Mouse (Mus musculus) adrenal gland, adult 8-10 months (tissue): Measurements from ENCODE around the gene Pappa. TPM values are rescaled to one million over a fixed set of nuclear protein-coding genes. Genes with fewer than 3 reads are reported as not detected.

Experiments used
- DNase-seq: peaks from one replicate; pipeline ENCODE4 v3.0.0; 2022
- total RNA-seq, 4 experiments: library from RNA; stranded (reverse); gene quantifications; 2 replicates each; pipeline ENCODE4 v1.2.4; 2022

Pappa gene
- total RNA-seq, 4 experiments from 2014 or later, result 0.28 to 0.38 (median 0.32) TPM

- DNase-seq, result peak; percentile 21
These were observed 50.5 kb downstream of the Pappa start for GRCm38 (mm10) chr4:65174505-65174904.

DNA sequence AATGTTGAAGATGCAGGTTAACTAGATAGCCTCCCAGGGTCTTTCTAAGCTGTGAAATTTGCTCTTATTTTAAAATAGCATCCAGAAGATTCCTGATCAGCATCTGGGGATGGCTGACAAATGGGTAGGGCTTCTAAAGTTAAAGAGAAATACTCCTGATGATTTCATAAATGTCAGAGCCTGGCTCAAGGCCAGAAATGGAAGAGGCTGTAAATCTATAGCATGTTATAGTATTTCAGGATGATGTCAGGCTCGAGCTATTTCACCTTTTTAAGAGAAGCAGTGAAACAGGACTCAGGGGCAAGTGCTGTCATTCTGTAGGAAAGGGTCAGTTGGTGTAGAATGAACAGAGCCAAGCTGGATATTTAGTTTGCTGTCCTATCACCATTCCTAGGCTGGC, 54.2 kb downstream of the Pappa start:
- no peak for DNase-seq

- DNase-seq, result no peak
These were observed 63.3 kb downstream of the Pappa start for GRCm38 (mm10) chr4:65187236-65187635.

DNA sequence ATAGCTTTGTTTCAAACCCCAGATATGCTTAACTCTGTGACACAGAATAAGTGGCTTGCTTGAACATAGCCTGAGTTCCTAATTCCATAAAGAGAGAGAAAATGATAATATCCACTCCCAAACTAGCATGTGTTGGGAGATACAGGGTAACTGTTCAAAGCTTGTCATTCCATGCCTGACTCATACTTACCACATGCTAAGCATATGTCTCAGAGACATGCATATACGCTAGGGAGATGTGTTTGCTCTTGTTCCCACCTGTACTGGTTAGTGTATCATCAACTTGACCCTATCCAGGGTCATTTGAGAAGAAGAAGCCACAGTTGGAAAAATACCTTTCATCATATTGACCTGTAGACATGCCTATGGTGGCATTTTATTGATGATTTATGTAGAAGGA, 63.7 kb downstream of the Pappa start:
- no peak for DNase-seq

DNA sequence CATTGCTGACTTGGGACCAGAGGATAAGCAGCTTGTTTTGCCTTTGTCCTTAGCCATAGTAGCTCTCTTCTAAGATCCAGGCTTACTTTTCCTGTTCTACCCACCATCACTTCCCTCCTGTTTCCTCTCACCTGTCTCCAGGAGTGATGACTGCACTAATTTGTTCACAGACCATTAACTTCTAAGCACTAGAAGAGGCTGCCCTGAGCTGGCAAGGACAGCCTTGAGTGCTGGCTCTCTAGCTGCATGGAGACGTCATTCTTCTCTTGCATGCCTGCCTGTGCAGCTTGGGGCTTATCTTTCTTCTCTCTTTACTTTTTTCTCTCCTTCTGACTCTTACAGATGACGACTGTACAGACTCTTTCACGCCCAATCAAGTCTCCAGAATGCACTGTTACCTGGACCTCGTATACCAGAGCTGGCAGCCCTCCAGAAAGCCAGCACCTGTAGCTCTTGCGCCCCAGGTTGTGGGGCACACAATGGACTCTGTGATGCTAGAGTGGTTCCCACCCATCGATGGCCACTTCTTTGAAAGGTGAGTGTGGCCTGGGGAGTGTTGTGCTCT, 65.0 kb downstream of the Pappa start:
- no peak for DNase-seq

DNA sequence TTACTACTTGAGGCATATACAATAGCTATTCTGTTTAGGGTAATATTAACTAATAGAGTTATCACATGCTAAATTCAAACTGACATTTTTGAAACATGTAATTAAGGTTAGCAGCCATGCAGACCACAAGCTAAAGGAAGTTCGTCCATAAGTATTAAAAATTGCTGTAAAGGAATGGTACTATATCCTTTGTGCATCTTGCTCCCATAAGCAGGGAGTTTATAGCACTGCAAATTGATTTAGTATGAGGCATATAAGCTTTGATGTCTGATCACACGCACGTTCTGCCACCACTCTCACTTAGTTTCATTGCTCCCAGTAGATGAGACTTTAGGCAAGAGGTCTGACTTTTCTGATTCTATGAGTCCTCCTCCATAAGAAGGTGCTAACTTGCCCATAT, 68.8 kb downstream of the Pappa start:
- no peak for DNase-seq

DNA sequence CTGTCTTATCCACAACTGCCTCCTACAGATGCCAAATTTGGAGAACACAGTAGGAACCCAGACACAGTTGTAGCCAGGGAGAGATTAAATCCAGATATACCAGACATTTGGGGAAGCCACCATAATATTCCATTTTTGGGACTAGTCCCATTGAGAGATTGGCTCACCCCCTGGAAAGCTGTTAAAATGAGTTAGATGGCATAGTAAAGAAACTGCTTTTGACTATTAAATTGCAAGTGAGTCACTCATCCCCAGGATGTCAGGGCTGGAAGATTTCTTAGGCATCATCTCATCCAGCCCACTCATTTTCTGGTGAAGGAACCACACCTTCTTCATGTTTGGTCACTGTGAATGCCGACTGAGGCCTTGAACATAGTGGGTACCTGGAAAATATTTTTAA, 72.0 kb downstream of the Pappa start:
- no peak for DNase-seq

DNA sequence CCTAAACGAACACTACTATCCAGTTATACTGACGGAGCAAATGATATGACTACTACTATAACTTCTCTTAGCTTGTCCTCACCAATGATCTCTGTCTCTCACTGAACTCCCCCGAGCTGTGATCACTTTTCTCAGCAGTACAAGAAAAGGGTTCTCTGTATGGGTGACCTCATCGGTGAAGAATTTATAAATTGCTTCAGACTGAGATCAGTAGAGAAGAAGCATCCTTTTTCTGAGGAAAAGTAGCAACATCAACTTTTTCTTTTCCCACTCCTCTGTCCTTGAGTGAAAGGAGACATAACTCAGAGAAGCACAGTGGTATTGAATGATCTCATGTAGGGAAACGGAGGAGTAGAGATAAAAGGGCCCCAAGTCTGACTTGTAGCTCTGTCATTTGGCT, 79.7 kb downstream of the Pappa start:
- no peak for DNase-seq

GRCm38 (mm10) chr4:65205446-65205845, 81.5 kb downstream of the Pappa start:
- DNase-seq, result no peak

- no peak for DNase-seq
These were observed 85.5 kb downstream of the Pappa start for GRCm38 (mm10) chr4:65209369-65210015.

DNA sequence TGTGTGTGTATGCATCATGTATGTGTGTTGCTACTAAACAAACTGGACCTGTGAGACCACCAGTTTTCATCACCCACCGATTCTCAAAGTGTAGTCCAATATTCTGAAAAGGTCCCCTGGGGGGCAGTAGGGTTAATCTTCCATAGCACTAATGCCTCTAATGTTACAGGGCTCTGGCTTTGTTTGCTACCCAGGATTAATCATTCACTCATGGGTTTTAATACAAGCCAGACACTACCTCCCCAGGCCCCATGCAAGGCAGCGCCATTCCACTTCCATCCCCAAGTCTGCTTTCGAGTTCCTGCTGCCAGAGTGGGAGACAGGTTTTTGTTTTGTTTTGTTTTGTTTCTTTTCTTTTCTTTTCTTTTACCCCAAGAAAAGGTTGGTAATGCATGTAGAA, 92.7 kb downstream of the Pappa start:
- DNase-seq, result no peak

DNA sequence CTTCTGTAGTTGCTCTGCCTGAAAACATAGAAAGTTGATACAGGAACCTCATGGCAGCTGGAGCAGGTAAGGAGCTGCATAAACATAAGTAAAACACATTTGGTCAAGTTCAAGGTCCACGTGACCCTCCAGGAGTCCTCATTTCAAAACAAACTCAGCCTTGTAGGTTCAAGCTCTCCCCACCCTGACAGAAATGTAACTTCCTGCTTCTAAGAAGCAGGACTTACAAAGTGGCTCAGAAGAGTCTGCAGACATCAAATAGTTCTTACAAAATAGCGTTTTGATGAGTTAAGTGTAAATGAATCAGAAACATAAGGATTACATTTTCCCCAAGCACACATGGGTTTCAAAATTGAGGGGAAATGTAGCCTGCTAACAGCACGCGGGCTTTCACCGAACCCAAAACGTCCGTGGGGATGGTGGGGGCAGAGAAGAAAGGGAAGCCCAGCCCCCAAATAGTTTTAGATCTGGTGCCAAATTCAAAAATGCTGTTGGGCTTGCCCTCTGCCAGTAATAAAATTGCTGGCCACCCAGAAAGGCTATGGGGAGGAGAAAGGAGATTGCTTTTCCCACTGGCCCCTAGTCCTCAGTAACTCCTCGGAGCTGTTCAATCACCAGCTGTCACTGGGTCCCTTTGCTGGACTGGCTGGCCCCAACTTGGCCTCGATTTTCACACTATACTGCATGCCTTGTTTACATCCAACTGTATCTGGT, 93.8 kb downstream of the Pappa start:
- no peak for DNase-seq

GRCm38 (mm10) chr4:65223901-65224300, 99.9 kb downstream of the Pappa start:
- no peak for DNase-seq

DNA sequence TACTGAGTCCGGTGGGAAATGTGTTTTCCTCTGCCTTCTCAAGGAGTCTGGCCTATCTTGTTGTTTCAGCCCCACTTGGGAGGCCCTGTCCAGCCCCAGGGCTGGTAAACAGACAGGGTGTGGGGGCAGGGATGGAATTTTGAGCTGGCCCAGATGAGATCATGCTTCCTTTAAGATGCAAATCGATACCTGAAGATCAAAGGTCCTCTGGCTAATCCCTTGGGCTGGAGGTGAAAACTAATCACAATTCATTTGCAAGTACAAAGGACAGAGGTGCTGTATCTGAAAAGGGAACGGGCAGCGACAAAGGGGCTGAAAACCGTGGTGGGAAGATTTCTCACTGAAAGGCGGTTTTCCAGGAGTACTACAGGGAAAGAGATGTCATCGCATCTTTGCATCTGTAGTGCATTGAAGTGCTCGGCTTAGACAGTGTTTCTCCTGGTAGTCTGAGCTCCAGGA, 114.6 kb downstream of the Pappa start:
- DNase-seq, result no peak

DNA sequence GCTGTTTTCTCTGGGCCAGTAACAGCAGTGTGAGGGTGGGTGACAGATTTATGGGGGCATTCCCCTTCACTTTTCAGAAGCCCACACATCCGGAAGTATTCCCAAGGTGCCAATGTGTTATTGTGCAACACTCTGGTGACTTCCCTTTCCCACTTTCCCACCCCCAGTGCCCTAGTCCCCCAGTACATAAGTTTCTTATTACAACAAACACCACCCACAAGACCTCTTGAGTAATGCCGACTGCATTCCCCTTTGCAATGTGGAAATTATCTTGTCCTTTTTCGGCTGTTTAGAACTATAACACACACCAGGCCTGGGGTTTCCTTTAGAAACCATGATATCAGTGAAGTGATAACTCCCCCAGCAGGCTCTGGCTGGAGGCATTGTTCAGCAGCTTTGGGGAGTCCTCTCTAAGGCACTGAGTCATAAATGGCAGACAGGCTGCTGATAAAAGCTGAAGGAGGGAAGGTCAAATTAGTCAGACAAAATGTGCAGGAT, 118.5 kb downstream of the Pappa start:
- DNase-seq, result peak; percentile 22

DNA sequence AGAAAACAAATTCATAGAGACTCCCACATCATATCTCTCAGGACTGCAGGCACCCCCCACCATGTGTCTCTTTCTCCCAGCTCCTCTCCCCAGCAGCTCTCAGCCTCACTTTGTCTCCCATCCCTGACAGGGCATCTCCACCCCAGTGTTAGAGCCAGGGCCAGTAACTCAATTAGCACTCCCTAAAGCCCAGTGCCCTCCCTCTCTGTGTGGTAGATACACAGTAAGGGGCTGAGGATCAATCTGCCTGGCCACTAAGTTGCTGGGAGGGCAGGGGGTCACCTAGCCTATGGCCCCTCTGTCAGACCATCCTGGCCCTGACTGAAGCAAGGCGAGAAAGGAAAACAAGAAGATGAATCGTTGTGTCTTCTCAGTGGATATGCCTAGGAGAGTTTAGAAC, 119.3 kb downstream of the Pappa start:
- no peak for DNase-seq

- no peak for DNase-seq
These were observed 121.0 kb downstream of the Pappa start for GRCm38 (mm10) chr4:65245015-65245414.

DNA sequence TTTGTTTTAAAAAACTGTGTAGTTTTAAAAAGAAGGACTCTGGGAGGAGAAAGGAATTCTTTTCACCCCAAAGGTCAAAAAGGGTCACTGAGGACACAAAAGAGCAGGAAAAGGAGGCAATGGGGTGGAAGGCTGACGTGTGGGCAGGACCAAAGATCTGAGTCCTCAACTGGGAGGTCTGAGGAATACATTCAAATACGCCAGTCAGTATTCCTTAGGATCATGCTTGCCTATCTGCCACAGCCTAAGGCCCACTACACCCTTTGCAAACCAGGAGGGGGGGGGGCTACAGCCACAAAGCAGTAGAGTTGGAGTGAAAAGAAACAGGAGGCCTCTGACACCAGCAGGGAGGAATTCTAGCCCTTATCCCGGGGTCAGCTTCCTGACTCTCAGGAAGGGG, 121.5 kb downstream of the Pappa start:
- DNase-seq, result no peak

DNA sequence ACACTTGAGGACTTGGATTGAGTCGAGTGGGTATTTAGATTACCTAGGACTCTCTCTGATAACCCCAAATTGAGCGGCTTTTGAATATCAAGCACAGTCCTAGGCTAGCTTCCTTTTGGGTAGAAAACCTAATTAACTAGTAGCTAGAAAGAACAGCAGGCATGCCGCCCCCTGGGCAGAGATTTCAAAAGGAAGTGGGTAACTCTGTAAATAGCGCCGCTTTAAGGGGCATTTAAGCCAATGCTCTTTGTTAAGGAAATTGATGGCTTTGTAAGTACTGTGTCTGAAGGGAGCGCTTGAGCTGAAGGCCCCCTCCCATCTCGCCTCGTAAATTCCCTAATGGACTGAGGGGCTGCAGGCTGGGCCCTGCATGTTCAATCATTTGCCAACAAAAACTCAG, 128.2 kb downstream of the Pappa start:
- DNase-seq, result no peak

- DNase-seq, result no peak
These were observed 130.1 kb downstream of the Pappa start for GRCm38 (mm10) chr4:65254073-65254472.

DNA sequence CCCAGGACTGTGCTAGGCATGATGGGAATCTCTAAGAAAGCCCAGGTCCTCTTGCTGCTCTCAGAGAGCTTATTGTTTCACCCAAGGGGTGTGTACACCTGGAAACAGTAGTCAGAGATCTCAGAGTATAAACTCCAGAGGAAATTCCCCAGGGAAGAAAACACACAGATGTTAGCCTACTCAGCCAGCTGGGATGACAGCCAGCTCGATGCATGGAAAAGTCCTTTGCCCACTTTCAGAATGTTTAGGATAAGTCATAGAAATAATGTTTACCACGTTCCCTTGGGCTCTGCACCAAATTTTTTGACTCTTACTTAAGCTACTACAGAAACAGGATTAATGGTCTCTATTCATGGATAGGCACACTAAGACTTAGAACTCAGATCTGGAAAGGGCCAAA, 143.1 kb downstream of the Pappa start:
- no peak for DNase-seq

DNA sequence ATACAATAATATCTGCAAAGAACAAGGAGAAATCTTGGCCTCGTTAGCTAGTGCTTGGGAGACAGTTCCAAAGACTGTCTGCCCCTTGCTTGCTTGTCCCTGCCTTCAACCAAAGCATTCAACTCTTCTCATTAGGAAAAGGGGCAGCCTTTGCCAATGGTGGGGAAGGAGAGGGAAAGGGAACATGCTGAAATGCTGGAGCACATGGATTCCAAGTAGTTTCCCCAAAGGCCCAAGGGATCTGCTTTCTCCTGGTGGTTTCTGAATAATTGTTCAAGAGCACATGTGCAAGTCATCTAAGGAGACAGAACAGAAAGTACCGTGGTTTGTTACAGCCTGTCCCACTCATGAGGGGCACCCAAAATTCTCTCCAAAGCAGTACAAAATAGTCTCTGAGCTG, 146.0 kb downstream of the Pappa start:
- no peak for DNase-seq

GRCm38 (mm10) chr4:65272295-65272694, 148.3 kb downstream of the Pappa start:
- no peak for DNase-seq

DNA sequence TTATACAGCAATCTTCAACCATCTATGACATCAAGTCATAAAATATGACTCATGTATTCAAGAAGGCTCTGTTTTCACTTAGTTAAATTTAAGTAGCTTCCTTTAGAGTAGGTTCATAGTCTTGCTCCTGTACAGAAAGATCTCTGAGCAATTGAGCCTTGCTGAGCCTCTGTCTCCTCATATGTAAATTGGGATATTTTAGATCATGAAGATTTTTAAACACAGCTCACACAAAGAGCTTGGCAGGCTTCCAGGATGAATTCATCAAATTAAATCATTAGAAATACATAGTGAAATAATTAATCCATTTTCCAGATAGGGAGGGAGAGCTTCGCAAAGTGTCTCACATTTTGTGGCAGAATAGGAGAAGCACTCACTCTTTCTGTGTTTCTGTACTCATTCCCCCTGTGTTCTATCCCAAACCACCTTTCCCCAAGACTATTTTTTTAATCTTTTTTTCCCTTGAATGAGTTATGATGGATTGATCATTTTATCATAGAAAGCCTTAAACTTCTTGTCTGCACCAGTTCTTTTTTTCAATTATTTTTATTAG, 149.4 kb downstream of the Pappa start:
- DNase-seq, result no peak
